Mouse (Mus musculus) embryo, embryonic 9.5 days (tissue): Measurements from ENCODE around the gene Lipc.
A peak's percentile ranks its signal among the peaks of the same experiment; 100 is the strongest.

ENCODE experiments used
- DNase-seq: peaks from one replicate; pipeline ENCODE4 v3.0.0-alpha.2; 2017; ENCODE audit errors: extremely low spot score

The Lipc gene

DNA sequence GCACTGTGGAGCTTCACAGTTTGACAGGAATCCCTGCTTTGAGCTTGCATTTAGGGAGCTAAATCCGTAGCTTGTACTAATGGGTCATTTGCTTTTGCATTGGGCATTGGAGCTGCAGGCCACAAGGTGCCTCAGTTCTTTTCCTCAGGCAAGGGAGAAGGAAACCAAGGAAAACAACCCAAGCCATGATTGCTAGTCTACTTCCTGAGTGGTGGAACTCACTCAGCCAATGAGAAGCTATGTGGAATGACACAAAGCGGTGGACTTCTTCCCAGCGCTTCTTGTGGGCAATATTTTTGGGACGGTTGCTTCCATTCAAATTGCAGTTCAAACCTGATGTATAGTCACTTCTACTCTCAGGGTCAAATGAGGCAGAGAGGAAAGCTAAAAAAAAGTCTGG, at the start of gene Lipc:
Gene Lipc, minus strand, starts transcription at position 101 of the 400 bp plus-strand sequence.
- no peak for DNase-seq

DNA sequence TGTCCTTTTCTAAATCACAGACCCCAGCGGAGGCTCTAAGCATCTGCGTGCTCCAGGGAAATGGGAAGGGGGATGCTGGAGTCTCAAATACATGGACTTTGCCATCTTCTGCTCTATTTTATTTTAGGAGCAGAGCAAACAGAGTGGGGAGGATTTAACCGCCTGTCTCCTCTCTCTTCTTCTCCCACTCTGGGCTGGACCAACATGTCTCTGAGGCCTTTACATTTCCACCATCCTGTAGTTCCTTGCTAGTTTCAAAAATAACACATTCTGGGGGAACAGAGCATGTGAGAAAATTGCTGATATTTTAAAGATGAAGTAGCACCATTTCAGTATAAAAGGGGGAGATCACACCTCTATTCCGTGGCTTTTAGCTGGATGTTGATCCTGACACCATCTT, 47.1 kb upstream of the Lipc start:
- DNase-seq: no peak

DNA sequence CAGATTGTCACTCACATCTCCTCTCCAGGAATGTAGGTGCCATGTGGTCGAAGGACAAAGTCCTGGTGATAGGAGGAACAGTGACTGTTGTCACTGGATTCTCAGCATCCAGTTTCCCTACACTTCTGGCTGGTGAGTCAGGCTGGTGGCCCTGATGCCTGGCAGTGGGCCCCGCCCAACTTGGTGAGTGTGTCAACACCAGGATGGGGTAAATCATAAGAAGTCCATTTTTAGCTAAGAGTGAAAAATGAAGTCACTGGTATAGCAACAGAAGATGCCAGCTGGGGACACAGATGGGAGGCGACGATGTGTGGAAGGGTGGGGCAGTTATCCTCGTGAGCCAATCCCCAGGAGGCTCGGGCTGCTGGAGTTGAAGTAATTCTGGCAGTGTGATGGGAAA, 46.7 kb upstream of the Lipc start:
- DNase-seq: no peak

DNA sequence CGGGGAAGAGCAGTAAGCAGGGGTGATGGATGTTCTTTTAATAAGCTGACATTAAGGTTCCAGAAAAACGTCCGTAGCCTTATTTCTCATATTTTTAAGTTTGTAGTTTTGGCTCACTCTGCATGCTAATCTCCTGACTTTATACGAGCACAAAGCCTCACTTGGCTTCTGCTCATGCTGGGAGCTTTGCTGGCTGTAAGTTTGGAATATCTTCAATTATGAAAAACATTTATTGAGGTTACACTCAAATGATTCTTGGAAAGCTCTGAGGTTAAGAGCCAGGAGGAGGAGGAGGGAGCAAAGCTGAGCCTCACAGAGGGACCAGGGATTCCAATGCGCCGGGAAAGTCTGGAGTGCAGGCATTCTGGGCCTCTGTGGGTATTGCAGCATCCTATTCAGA, 41.3 kb upstream of the Lipc start:
- DNase-seq: no peak

DNA sequence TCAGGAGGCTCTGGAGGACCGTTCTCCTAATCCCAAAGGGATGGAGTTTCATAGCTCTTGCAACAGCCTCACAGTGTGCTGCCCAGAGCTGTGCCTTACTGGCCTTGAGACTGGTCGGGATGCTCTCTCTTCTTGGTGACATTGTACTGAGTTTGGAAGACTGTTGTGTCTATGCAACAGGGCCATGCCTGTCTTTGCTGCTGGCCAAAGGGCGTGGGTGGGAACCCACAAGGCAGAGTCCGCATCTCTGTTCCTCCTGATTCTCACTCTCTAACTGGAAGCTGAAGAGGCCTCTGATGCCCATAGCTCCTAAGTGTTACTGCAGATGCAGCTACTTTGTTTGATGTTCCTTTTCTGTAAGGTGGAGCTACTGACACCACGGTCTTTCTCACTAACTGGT, 39.4 kb upstream of the Lipc start:
- DNase-seq: no peak

DNA sequence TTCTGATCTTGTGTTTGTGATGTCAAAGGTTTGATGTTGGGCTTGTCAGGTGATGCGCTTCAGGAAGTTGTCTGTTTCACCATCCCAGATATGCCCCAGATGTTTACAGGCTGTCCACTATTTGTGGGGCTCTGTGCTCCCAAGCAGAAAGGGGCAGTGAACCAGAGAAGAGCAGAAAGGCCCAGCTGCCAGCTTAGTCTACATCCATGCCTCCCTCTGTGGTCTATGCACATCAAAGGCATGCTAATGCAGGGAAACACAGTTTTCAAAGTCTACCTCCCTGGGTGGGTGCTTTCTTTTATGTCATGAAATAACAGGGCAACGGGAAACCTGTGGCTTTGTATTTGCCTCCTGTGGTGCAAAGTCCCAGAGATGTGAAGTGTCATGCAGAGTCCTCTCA, 35.2 kb upstream of the Lipc start:
- peak; percentile 19 for DNase-seq

DNA sequence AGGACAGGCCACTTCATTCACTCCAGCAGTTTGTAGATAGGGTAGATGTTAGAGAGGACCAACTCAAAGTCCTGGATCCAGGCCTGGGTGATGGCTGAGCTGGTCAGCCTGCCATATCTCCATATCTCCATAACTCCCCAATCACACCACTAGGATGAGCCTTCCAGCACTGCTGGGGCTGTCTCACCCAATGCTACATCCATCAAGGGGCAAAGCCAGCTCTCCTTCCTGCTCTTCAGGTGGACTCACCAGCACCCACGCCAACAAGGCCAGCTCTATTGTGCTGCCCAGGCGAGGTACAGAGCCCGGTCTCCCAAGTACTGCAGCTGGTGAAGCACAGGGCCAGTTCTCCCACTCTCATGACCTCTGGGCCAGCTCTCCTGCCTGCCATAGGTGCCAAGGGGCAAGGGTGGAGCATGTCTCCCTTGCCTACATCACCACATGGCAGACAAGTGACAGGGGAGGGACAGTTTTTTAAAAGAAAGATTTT, 31.0 kb upstream of the Lipc start:
- no peak for DNase-seq

- no peak for DNase-seq
These were observed 29.7 kb upstream of the Lipc start for GRCm38 (mm10) chr9:70981721-70982120.

DNA sequence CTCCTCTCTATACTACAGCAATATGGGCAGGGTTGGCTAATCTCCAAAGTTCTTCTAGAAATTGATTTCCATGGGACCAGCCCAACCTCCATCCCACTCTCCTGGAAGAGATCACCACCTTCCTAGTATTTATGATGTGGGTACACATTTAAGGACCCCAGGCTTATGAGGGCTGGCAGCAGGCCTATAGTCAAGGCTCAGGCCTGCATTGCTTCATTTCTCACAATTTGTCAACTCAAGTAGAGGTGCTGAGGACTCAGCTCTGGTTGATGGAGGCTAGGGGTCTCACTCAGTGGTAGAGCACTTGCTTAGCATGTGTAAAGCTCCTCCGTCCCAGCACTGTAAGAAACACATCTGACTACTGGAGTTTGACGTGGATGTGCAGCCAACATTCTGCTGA, 27.6 kb upstream of the Lipc start:
- DNase-seq: no peak

- DNase-seq: no peak
These were observed 27.1 kb upstream of the Lipc start for GRCm38 (mm10) chr9:70979171-70979570.

DNA sequence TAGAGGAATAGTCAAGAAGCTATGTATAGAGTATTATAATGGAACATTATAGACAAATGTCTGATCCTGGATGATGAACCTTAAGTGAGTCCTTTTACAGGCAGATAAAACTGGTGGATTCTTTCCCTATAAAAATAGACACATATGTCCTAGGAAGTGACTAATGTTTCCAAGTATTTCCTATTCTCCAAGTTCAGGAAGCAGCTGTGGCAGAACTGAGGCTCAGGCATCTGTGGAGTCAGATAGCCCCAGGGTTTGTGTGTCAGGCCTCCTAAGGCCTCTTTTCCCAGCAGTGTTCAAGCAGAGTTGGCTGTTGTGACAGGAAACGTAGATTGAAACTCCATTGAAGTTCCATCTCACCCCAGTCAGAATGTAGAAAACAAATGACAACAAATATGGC, 25.4 kb upstream of the Lipc start:
- no peak for DNase-seq

DNA sequence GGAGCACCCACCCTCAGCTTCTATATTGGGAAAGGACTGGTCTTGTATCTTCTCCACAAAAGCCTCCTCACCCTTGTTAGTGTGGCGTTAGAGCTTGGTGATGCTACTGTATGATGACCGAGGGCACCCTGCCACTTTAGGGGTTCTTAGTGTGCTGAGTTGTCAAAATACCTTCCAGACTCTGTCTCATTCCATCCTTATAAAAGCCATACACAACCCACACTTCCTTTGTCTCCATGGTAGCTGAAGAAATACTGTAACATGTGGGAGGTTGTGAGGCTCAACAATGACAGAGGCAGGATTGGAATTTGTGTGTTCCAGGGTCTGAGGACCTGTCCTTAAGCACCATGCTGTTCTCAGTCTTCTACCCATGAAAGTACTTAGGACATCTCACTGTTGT, 23.9 kb upstream of the Lipc start:
- no peak for DNase-seq

DNA sequence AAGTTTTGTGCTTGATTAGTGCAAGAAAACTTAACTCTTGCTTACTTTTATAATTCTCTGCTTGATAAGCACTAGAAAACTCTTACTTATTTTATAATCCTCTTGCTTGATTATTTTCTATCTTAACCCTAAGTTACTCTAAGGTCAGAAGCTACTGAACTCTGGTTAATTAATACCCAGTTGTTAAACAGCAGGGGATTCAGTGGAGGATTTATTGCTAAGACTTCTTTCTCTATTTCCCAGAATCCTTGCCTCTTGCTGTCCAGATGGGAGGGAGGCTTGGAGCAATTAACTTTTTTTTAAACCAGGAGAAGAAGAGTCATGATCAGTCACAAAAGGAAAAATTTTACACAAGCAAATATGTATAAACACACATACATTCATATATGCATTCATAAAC, 21.3 kb upstream of the Lipc start:
- no peak for DNase-seq

- no peak for DNase-seq
These were observed 17.2 kb upstream of the Lipc start for GRCm38 (mm10) chr9:70969244-70969643.

- DNase-seq: no peak
These were observed 14.3 kb upstream of the Lipc start for GRCm38 (mm10) chr9:70965999-70966994.

- DNase-seq: no peak
These were observed 13.4 kb upstream of the Lipc start for GRCm38 (mm10) chr9:70965422-70965821.

DNA sequence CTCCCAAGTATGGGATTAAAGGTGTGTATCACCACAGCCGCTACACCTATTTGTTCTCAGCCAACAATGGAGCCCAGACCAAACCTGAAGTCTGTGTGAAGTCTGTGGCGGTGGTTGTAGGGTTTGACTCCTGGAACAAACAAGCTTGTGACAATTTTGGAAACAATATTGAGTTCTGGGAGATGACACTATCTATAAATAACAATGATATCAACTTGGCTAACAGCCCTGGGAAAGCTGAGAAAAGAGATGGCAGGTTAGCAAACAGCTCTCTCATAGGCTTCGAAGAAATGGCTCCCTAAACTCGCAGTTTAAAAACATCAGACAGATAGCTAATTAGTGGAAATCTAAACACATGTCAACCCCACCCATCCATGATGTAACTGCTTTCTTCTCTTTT, 13.0 kb upstream of the Lipc start:
- no peak for DNase-seq

GRCm38 (mm10) chr9:70963461-70963891, 11.4 kb upstream of the Lipc start:
- no peak for DNase-seq

- DNase-seq: no peak
These were observed 10.9 kb upstream of the Lipc start for GRCm38 (mm10) chr9:70962781-70963455.

- no peak for DNase-seq
These were observed 8.3 kb upstream of the Lipc start for GRCm38 (mm10) chr9:70960301-70960700.

DNA sequence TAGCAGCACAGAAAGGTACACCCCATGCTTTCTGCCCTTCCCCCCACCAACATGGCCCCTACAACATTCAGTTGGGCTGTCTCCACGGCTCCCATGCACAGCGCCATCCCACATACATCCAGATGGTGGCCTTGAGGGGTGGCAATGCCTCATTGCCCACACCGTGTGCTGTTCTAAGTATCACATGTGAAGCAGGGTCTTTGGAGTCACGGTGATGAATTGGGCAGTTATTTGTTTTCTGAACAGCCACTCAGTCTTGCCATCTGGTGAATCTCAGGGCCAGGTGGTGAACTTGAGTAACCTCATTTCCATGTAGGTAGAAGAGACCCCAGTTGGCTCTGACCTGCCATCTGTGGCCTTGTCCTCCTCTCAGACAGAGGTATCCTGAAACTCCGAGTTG, 7.8 kb upstream of the Lipc start:
- DNase-seq: no peak

DNA sequence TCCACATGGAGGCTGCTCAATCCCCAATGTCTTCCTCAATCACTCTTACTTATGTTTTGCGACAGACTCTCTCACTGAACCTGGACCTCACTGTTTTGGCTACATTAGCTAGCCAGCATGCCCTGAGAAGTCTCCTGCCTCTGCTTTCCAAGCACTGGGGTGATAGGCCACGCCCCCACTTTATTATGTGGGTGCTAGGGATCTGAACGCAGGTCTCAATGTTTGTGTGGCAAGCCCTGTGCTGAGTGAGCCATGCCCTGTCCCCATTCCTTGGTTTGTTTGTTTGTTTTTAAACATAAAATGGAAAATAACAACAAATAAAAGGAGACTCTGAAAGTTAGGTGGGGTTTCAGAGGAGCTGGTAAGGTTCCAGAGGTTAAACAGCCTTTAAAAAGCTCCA, 7.4 kb upstream of the Lipc start:
- DNase-seq: no peak

GRCm38 (mm10) chr9:70958381-70958780, 6.4 kb upstream of the Lipc start:
- DNase-seq: no peak
